ENCODE assay signal across 28 mouse cellular contexts in genomic region chr2:13785247-13785646, GRCm38 (mm10). TPM values are rescaled to one million over a fixed set of nuclear protein-coding genes. Genes with fewer than 3 reads are reported as not detected.
DNase-seq lines count a peak whose midpoint lies in the region; ATAC-seq and TF ChIP-seq lines count a peak whose summit lies in the region.
"Had no signal": no experiment of that assay in that cellular context is flagged by ENCODE, and none has a peak within 500 bp of the region (broad histone marks: within the 10 kb centered on the region; RNA-seq: fewer than 3 reads in every experiment).

No protein-coding gene starts in this region.

- H3K79me2 ChIP-seq in CH12.LX (replicated peaks; ENCODE audit: control insufficient read depth, extremely low read depth, insufficient read depth, poor library complexity, severe bottlenecking): peaks cover 46% of the 10 kb centered on the region

- intact Hi-C loops in left cerebral cortex, postnatal 14 days (cut with DNase I): no loop called here

- no peak for DNase-seq in kidney, adult 2 months
- no peak for DNase-seq in kidney, postnatal 36 days
- no peak for DNase-seq in CH12.LX (ENCODE audit: extremely low read depth)
- DNase-seq in left cerebral cortex, postnatal 14 days (ENCODE audit: low spot score in 2 of 2): no peak
- DNase-seq in layer of hippocampus, adult 11-12 months (ENCODE audit: low spot score): no peak
- no peak for DNase-seq in B cell, adult 2 months
- DNase-seq: adrenal gland, postnatal 14 days; cerebellum, adult 11-12 months; cerebellum, adult 9-11 months; gastrocnemius, adult 2 months; heart, postnatal 36 days; kidney, postnatal 10 days; left cerebral cortex, postnatal 4 days; liver, postnatal 0 days; lung, postnatal 36 days; midbrain, embryonic 14.5 days; thymus, postnatal 25 days had no signal

- in situ Hi-C loops in CH12.LX (cut with MboI; ENCODE audit: low pct_ligation_motif_present, low pct_unique_long_range_greater_than_20kb, low sequenced_read_pairs): loop anchor here (25.0 kb wide), 1 partner anchor 498 kb away; no protein-coding TSS in a partner anchor

- H3K36me3 ChIP-seq in kidney, adult 2 months (ENCODE audit: control insufficient read depth, insufficient read depth, low read length): no peaks in the 10 kb centered on the region
- H3K36me3 ChIP-seq in CH12.LX (replicated peaks in 1 of 2; ENCODE audit: control insufficient read depth in 1 of 2, insufficient read depth in 1 of 2, low read length in 1 of 2): peaks cover 4 to 30% of the 10 kb centered on the region in 2 experiments
- H3K36me3 ChIP-seq: embryonic facial prominence, embryonic 13.5 days; forebrain, embryonic 10.5 days; forebrain, embryonic 15.5 days; heart, embryonic 10.5 days; hindbrain, embryonic 13.5 days; liver, embryonic 12.5 days had no signal

- TF ChIP-seq EP300 in CH12.LX (IDR thresholded peaks at IDR 0.05; ENCODE audit: low read length): peak; percentile 79

- no peak for TF ChIP-seq POLR2A in kidney, adult 2 months (IDR thresholded peaks at IDR 0.05; ENCODE audit: low read depth, low read length)
- no peak for TF ChIP-seq POLR2A in CH12.LX (IDR thresholded peaks at IDR 0.05; ENCODE audit: low read depth, low read length)

- no peaks in the 10 kb centered on the region for H3K27me3 ChIP-seq in kidney, adult 2 months (replicated peaks; ENCODE audit: control insufficient read depth, insufficient read depth, low read length)
- no peaks in the 10 kb centered on the region for H3K27me3 ChIP-seq in CH12.LX (replicated peaks)
- H3K27me3 ChIP-seq: forebrain, embryonic 15.5 days; liver, embryonic 12.5 days; Patski had no signal

- WGBS in kidney, adult 2 months: 76% methylated on average over 2 of the region's 2 CpGs

- TF ChIP-seq RAD21 in CH12.LX (IDR thresholded peaks at IDR 0.05; ENCODE audit: low read depth, low read length): no peak

- no peak overlapping the region for H3K4me3 ChIP-seq in kidney, adult 2 months (ENCODE audit: insufficient read depth, low read depth, low read length)
- H3K4me3 ChIP-seq in CH12.LX (replicated peaks in 1 of 3; ENCODE audit: low read depth in 2 of 3, low read length in 2 of 3, poor library complexity in 1 of 3): no peak overlapping the region
- H3K4me3 ChIP-seq: embryonic facial prominence, embryonic 13.5 days; forebrain, embryonic 10.5 days; forebrain, embryonic 15.5 days; gastrocnemius, adult 2 months; heart, embryonic 10.5 days; hindbrain, embryonic 13.5 days; left cerebral cortex, adult 2 months; liver, embryonic 12.5 days had no signal

- ATAC-seq in granulocyte monocyte progenitor cell, adult 5-6 weeks (replicated peaks; ENCODE audit: poor library complexity, severe bottlenecking): peak; percentile 53
- peak; percentile 65 for ATAC-seq in megakaryocyte progenitor cell, adult 5-6 weeks (replicated peaks; ENCODE audit: poor library complexity)
- ATAC-seq: forebrain, embryonic 15.5 days; intestine, postnatal 0 days; liver, embryonic 12.5 days; liver, postnatal 0 days; Patski had no signal

- H3K27ac ChIP-seq in kidney, adult 2 months (ENCODE audit: insufficient read depth, low read depth, low read length): peak overlapping the region; percentile 88
- peak overlapping the region; percentile 84 for H3K27ac ChIP-seq in CH12.LX (ENCODE audit: insufficient read depth, low read depth)
- H3K27ac ChIP-seq: embryonic facial prominence, embryonic 13.5 days; forebrain, embryonic 10.5 days; forebrain, embryonic 15.5 days; gastrocnemius, adult 2 months; heart, embryonic 10.5 days; hindbrain, embryonic 13.5 days; left cerebral cortex, adult 2 months; liver, embryonic 12.5 days had no signal

- H3K9me3 ChIP-seq in CH12.LX (replicated peaks; ENCODE audit: low read length): peaks cover 2% of the 10 kb centered on the region
- H3K9me3 ChIP-seq: embryonic facial prominence, embryonic 13.5 days; forebrain, embryonic 10.5 days; forebrain, embryonic 15.5 days; heart, embryonic 10.5 days; hindbrain, embryonic 13.5 days; liver, embryonic 12.5 days had no signal

- dilution Hi-C loops in CH12.LX (cut with MboI; ENCODE audit: extremely low pct_ligation_motif_present, extremely low pct_unique_long_range_greater_than_20kb, low sequenced_read_pairs): no loop called here

- peak overlapping the region; percentile 76; the same call in 1 of the 2 replicates for H3K9ac ChIP-seq in CH12.LX (ENCODE audit: insufficient read depth, low read depth)
- H3K9ac ChIP-seq: embryonic facial prominence, embryonic 13.5 days; forebrain, embryonic 15.5 days; hindbrain, embryonic 13.5 days; liver, embryonic 12.5 days; liver, postnatal 0 days had no signal

- peaks cover 15% of the 10 kb centered on the region; the same call in 1 of the 2 replicates for H3K4me1 ChIP-seq in kidney, adult 2 months (ENCODE audit: control insufficient read depth, insufficient read depth, low read length)
- H3K4me1 ChIP-seq in CH12.LX (ENCODE audit: control insufficient read depth in 1 of 2, insufficient read depth in 2 of 2): peaks cover 21 to 73% of the 10 kb centered on the region in 2 experiments
- H3K4me1 ChIP-seq: embryonic facial prominence, embryonic 13.5 days; forebrain, embryonic 10.5 days; forebrain, embryonic 15.5 days; heart, embryonic 10.5 days; hindbrain, embryonic 13.5 days; liver, embryonic 12.5 days had no signal

- TF ChIP-seq CTCF in kidney, adult 2 months (conservative IDR thresholded peaks at IDR 0.05; ENCODE audit: insufficient read depth, insufficient read length, low read depth, low read length): no peak
- no peak for TF ChIP-seq CTCF in CH12.LX (conservative IDR thresholded peaks at IDR 0.05 in 1 of 2, IDR thresholded peaks at IDR 0.05 in 1 of 2; ENCODE audit: low read depth in 2 of 2, low read length in 2 of 2)

- peak overlapping the region; percentile 47 for H3K4me2 ChIP-seq in CH12.LX (ENCODE audit: insufficient read depth, low read depth, poor library complexity, severe bottlenecking)
- H3K4me2 ChIP-seq: embryonic facial prominence, embryonic 13.5 days; forebrain, embryonic 15.5 days; hindbrain, embryonic 13.5 days; liver, embryonic 12.5 days had no signal

TF ChIP-seq in CH12.LX, 34 proteins besides CTCF, POLR2A, EP300 and RAD21:
- peak; percentile 51; the same call in 1 of the 2 replicates for TF ChIP-seq MEF2A (IDR thresholded peaks at IDR 0.05; ENCODE audit: borderline replicate concordance, low read depth, low read length)
- no peak for TF ChIP-seq ZKSCAN1 (IDR thresholded peaks at IDR 0.05; ENCODE audit: borderline replicate concordance, low read depth, low read length)
- no peak for TF ChIP-seq MAZ (IDR thresholded peaks at IDR 0.05; ENCODE audit: low read depth, low read length)
- no peak for TF ChIP-seq UBTF (IDR thresholded peaks at IDR 0.05; ENCODE audit: low read depth, low read length)
- peak; percentile 34; the same call in 1 of the 2 replicates for TF ChIP-seq ETS1 (conservative IDR thresholded peaks at IDR 0.05; ENCODE audit: low read depth, low read length)
- peak; percentile 20; the same call in 1 of the 2 replicates for TF ChIP-seq MYC (IDR thresholded peaks at IDR 0.05; ENCODE audit: low read depth, low read length)
- no peak for TF ChIP-seq SMC3 (IDR thresholded peaks at IDR 0.05; ENCODE audit: low read depth, low read length)
- TF ChIP-seq TCF12 (IDR thresholded peaks at IDR 0.05; ENCODE audit: low read depth, low read length): no peak
- TF ChIP-seq MAX (IDR thresholded peaks at IDR 0.05; ENCODE audit: low read length): no peak
- TF ChIP-seq PAX5 (IDR thresholded peaks at IDR 0.05; ENCODE audit: low read length): no peak
- TF ChIP-seq MXI1 (IDR thresholded peaks at IDR 0.05; ENCODE audit: low read depth, low read length): no peak
- no peak for TF ChIP-seq POLR2AphosphoS2 (IDR thresholded peaks at IDR 0.05; ENCODE audit: low read depth, low read length)
- TF ChIP-seq IRF4 (IDR thresholded peaks at IDR 0.05; ENCODE audit: low read depth, low read length): 0 out of 2 replicates have a peak, but pooled peaks have one; percentile 30
- peak; percentile 3 for TF ChIP-seq BHLHE40 (IDR thresholded peaks at IDR 0.05; ENCODE audit: low read depth, low read length)

RNA-seq across cellular contexts. Expression of gene St8sia6, which starts 8.6 kb away (rescaled TPM):
- 3.7 and 4.0 TPM in 2 replicates for polyA plus RNA-seq in kidney, adult 2 months (2012; rRNA removed)
- total RNA-seq in CH12.LX (2012; rRNA removed): 27.4 and 32.5 TPM in 2 replicates
- total RNA-seq in CH12.LX (2014; rRNA removed): 43.7 and 46.4 TPM in 2 replicates
- polyA plus RNA-seq in CH12.LX (2012; ENCODE audit: insufficient read length, low read depth): 51.0 and 56.4 TPM in 2 replicates
- total RNA-seq in granulocyte monocyte progenitor cell, adult 5-6 weeks (2014; fragmentation: Nextera tagmentation): 0.38 and 1.9 TPM in 2 replicates
- total RNA-seq in granulocyte monocyte progenitor cell, adult 5-6 weeks (2017): 1.1 and 2.8 TPM in 2 replicates
- total RNA-seq in megakaryocyte progenitor cell, adult 5-6 weeks (2015): 2.0 and 5.5 TPM in 2 replicates
- total RNA-seq in megakaryocyte progenitor cell, adult 5-6 weeks (2017): 1.00 and 1.5 TPM in 2 replicates
- 1 to 10 TPM in 1 of 2 experiments, under 1 TPM in 1; 0.40 to 1.1 TPM for total RNA-seq in left cerebral cortex, postnatal 14 days (2021)

Comparison
In these comparisons a context has a peak if more than half of its experiments do, and no peak if none do; other contexts are left out.
1. RNA of gene St8sia6, which starts 8.6 kb away (total RNA-seq): 27.4 to 46.4 TPM in CH12.LX; 1.00 to 5.5 TPM in megakaryocyte progenitor cell, adult 5-6 weeks, 0.38 to 2.8 TPM in granulocyte monocyte progenitor cell, adult 5-6 weeks and 0.40 to 1.1 TPM in left cerebral cortex, postnatal 14 days; every median in the first group is over 4 times any median in the second.